In genomic region chrX:38237731-38238130, GRCm38 (mm10) we compare ENCODE assay signal across 8 mouse cellular contexts. TPM values are rescaled to one million over a fixed set of nuclear protein-coding genes. Genes with fewer than 3 reads are reported as not detected.
DNase-seq lines count a peak whose midpoint lies in the region; ATAC-seq lines count a peak whose summit lies in the region.

No protein-coding gene starts in this region.

- intact Hi-C loops in left cerebral cortex, postnatal 4 days (cut with DNase I) = no loop called here

- no peak overlapping the region for H3K27ac ChIP-seq in heart, embryonic 11.5 days (ENCODE audit: low read depth, low read length)

- WGBS in heart, embryonic 11.5 days (ENCODE audit: insufficient replicate concordance) = 30% methylated on average over 2 of the region's 2 CpGs

- ATAC-seq in heart, embryonic 11.5 days (replicated peaks; ENCODE audit: insufficient number of reproducible peaks, low FRiP score, low TSS enrichment) = no peak
- no peak for ATAC-seq in erythroid progenitor cell, adult 5-6 weeks (replicated peaks; ENCODE audit: low FRiP score, poor library complexity, severe bottlenecking)

- H3K4me1 ChIP-seq in heart, embryonic 11.5 days (ENCODE audit: control insufficient read depth, insufficient read depth, low read length) = no peaks in the 10 kb centered on the region

- no peak overlapping the region for H3K9ac ChIP-seq in heart, embryonic 11.5 days (ENCODE audit: low read depth, low read length)

- H3K27me3 ChIP-seq in heart, embryonic 11.5 days (ENCODE audit: control insufficient read depth, insufficient read depth, low read length) = no peaks in the 10 kb centered on the region

- H3K9me3 ChIP-seq in heart, embryonic 11.5 days (replicated peaks; ENCODE audit: control insufficient read depth, low read length) = no peaks in the 10 kb centered on the region; the same call in 1 of the 2 replicates

- H3K4me2 ChIP-seq in heart, embryonic 11.5 days = no peak overlapping the region

- H3K4me3 ChIP-seq in heart, embryonic 11.5 days (ENCODE audit: low read depth, low read length) = no peak overlapping the region

- no peaks in the 10 kb centered on the region for H3K36me3 ChIP-seq in heart, embryonic 11.5 days (ENCODE audit: control insufficient read depth, insufficient read depth, low read length)

- peak; percentile 4 to 56 for DNase-seq in heart, adult 18-20 months
- DNase-seq in right cerebral cortex, adult 18-20 months = peak; percentile 18
- DNase-seq in right cerebral cortex, postnatal 36 days (ENCODE audit: low spot score in 2 of 2) = no peak
- DNase-seq in adrenal gland, postnatal 25 days = peak; percentile 58
- peak; percentile 34 for DNase-seq in left cerebral cortex, postnatal 4 days
- DNase-seq in spleen, postnatal 4 days (ENCODE audit: low spot score in 2 of 2) = peak; percentile 15 to 73

RNA-seq across cellular contexts. Expression of gene Tmem255a, which starts 14.5 kb away (rescaled TPM):
- total RNA-seq in heart, adult 18-20 months (2021) = 1 to 10 TPM; 1.0 to 1.5 TPM
- 22.6 and 23.9 TPM in 2 replicates for polyA plus RNA-seq in heart, embryonic 11.5 days (2014; fragmentation: Nextera tagmentation; extraction: Ambion mirVana)
- total RNA-seq in adrenal gland, postnatal 25 days (2021) = 12.8 and 13.1 TPM in 2 replicates
- 10 to 100 TPM in 1 of 2 experiments, 1 to 10 TPM in 1; 3.6 to 10.5 TPM for total RNA-seq in left cerebral cortex, postnatal 4 days (2021)
- total RNA-seq in erythroid progenitor cell, adult 5-6 weeks (2015; ENCODE audit: low replicate concordance) = not detected in 2 replicates
- 0.91 TPM in 1 of 2 replicates, not detected in the other for total RNA-seq in erythroid progenitor cell, adult 5-6 weeks (2017; ENCODE audit: low replicate concordance)

RNA-seq across cellular contexts. Expression of gene Zbtb33, which starts 48.1 kb away (rescaled TPM):
- total RNA-seq in heart, adult 18-20 months (2021) = 10 to 100 TPM in 1 of 2 experiments, 1 to 10 TPM in 1; 9.4 to 11.5 TPM
- 4.0 and 4.8 TPM in 2 replicates for polyA plus RNA-seq in heart, embryonic 11.5 days (2014; fragmentation: Nextera tagmentation; extraction: Ambion mirVana)
- 34.8 and 36.7 TPM in 2 replicates for total RNA-seq in adrenal gland, postnatal 25 days (2021)
- total RNA-seq in left cerebral cortex, postnatal 4 days (2021) = 10 to 100 TPM; 27.6 to 32.2 TPM
- total RNA-seq in erythroid progenitor cell, adult 5-6 weeks (2015; ENCODE audit: low replicate concordance) = 10.1 and 15.1 TPM in 2 replicates
- total RNA-seq in erythroid progenitor cell, adult 5-6 weeks (2017; ENCODE audit: low replicate concordance) = 3.2 and 10.7 TPM in 2 replicates

Comparison
In these comparisons a context has a peak if more than half of its experiments do, and no peak if none do; other contexts are left out.
1. DNase-seq: peak in heart, adult 18-20 months (2 of 2), right cerebral cortex, adult 18-20 months (single experiment), adrenal gland, postnatal 25 days (single experiment), left cerebral cortex, postnatal 4 days (single experiment) and spleen, postnatal 4 days (2 of 2); none in right cerebral cortex, postnatal 36 days (0 of 2).